Mouse (Mus musculus): ENCODE measurements around the gene Kat14. TPM values are rescaled to one million over a fixed set of nuclear protein-coding genes. Genes with fewer than 3 reads are reported as not detected.
"Not testable (repeated sequence)": the region's sequence is repeated elsewhere in the genome, so short reads cannot be mapped to it uniquely, and the experiment has no call there.

The Kat14 gene
- 10 to 100 TPM; 32.0 to 33.9 (median 32.8) TPM for total RNA-seq (2022)

DNA sequence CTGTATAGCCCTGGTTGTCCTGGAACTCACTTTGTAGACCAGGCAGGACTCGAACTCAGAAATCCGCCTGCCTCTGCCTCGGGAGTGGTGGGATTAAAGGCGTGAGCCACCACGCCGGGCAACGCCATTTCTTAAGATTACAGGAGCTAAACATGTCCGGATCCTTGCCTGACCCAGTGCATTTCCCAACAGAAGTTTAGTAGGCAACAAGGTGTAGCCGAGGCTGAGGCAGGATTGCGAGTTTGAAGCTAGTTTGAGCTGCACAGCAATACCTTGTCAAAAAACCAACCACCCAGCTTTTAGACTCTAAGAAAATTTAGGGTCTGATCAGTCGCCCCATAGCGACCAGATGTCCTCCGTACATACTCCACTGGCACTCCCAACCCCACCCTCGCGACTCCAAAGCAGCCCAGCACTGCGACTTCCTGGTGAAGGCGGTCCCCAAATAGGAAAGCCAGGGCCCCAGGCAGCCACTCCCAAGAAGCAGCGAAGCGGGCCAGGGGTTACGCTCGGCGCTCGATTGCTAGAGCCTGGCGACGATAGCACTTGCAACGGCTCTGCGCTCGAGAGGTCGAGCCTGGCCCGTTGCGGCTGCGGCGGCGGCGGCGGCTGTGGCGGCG is at the start of gene Kat14, which contains the start of gene Pet117:
Gene Kat14, plus strand, starts transcription at position 584 of the 620 bp plus-strand sequence.
Gene Pet117, plus strand, starts transcription at position 597 of the 620 bp plus-strand sequence.
- DNase-seq (ENCODE audit: low spot score in 2 of 2), result peak; percentile 88 to 91

DNA sequence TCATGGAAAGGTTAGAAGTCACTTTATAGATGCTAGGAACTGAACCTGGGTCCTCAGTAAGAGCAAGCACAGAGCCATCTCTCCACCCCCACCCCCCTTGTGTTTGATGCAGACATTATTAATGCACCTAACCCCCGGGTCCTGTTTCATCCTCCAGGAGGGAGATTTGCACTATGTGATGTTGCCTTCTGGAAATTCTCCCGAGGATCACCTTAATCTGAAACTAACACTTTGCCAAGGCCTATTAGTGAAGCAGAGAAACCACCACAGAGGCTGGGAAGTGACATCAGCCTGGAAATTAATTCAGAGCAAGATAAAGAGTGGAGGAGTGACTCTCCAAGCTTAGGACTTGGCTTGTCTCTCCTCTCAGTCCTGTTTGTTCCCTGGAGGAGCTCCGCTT is 44.6 kb upstream of the Kat14 start:
- no peak for DNase-seq (ENCODE audit: low spot score in 2 of 2)

DNA sequence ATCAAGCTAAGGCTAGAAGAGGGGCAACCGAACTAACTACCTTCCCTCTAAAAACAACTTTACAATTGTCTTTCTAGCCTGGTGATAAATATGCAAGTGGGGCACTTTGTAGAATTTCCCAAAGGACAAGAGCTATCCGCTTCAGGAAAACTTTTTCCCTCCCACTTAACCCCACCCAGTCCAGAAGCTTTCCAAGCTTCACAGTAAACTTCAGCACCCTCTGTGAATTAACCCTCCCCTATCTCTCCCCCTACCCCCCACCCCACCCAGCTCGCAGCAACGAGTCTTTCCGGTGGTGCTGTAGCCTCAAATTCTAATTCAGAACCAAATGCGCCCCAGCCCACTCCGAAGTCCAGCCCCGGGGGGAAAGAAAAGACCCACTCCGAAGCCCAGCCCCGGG is 39.3 kb upstream of the Kat14 start:
- no peak for DNase-seq (ENCODE audit: low spot score in 2 of 2)

DNA sequence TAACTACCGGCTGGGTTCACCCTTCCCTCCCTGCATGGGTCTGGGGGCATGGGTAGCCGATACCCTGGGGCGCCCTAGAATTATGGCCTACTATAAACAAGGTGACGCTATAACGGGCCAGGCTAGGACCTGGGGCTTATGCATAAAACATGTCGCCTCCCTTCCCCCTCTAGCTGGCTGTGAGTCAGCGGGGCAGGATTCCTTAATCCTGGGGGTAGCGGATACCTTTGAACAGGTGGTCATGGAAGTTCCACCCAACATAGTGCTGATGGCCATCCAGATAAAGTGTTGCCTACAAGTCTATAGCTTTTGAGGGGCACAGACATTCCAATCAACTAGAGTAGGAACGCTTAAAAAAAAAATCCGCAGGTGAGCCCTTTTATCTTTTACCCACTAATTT is 38.8 kb upstream of the Kat14 start:
- no peak for DNase-seq (ENCODE audit: low spot score in 2 of 2)

DNA sequence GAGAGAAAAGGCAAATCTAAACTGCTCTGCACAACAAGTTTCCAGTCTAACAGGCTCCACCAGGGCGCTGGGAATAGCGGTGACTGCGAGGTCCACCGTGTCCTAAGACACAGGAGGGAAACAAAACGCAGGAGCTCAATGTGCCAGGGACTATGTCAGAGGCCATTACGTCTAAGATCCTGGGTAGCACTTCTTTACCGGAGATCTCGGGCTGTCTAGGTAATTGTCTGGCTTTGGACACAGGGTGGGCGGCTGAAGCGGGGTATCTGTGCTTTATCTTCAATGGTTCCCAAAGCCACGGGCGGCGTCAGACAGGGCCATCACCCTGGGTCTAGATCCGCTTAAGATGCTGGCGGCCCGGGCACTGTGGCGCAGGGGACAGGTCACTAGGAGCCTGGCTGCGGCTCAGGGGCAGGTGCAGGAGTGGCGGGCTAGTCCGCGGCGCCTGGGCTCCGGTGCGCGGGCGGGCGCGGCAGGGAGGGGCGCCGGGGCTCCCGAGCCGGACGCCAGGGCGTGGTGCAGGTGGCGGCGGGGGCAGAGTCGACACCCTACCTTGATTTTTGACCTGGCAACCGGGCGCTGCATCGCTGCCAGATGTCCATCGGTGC is 38.3 kb upstream of the Kat14 start:
- DNase-seq (ENCODE audit: low spot score in 2 of 2), result no peak

DNA sequence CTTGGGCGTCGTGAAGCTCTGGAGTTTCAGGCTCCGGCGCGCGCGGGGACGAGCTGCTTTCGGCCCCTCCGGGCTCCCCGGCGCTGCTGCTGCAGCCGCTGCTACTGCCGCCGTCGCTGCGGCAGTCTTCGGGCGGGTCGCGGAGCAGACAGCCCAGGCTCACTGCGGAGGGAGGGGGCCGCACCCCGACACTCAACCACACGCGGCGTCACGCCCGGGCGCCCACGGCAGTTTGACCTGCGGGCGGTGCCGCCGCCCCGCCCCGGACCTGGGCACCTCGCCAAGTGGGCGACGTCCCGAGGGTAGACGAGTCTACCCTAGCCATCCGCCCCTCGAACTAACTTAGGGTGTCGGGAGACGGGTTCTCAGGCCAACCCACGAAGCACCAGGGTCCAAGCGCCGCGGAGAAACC is 37.8 kb upstream of the Kat14 start:
- DNase-seq (ENCODE audit: low spot score in 2 of 2), result no peak

DNA sequence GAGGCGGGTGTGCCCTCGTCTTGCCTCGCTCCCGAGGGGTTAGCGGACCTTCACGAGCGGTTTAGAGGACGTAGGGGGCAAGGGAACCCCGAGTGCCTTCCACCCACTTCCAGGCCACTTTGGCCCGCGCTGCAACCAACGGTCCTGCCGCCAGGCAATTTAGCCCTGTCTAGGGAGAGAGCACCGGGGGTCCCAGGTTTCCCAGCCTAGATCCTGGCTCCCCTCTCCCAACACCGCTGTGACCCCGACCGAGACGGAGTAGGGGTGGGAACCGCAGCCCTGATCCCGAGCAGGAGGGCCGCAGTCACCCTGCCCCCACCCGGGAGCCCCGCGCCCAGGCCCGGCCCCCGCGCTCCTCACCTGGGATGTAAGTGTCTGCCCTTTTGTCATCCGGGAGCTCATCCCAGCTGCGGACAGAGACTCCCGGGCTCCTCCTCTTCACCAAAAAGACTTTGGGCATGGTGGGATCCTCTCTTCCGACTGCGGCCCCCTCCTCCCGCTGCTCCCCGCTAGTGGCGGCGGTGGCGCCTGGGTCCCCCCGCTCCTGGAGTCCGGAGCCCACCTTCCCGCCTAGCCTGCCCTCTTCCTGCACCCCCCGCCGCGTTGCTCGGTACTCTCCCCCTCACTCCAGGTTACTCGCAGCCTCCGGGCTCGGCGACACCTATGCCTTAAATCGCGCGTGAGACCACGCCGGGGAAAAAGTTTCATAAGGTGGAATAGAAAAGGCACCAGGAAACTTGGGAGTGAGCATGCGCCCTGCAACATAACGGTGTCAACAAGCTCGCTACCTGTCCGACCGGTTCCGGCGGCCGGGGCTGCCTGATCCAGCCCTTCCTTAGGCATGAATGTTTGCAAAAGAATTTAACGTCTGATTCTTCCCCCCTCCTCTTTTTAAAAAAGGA is 37.1 kb upstream of the Kat14 start, which contains the start of gene Ovol2:
Gene Ovol2, minus strand, starts transcription at position 746 of the 902 bp plus-strand sequence.
- DNase-seq (ENCODE audit: low spot score in 2 of 2), result no peak

DNA sequence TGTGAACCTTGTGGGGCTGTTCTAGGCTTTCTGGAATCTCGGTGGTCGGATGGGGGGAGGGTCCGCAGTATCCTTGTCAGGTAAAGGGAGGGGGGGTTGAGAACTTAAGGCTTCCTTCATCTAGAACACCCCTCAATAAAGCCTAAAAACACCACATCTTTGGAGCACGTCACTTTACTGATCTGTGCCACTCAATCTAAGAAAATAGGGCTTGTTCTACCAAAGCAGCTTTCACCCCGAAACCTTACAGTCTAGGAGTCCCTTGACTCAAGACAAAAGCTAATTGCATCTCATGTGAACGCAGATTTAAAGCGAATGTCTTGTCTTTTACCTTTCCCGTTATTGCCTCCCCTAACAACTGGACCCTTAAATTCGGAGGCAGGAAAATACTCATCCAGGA is 36.3 kb upstream of the Kat14 start:
- DNase-seq (ENCODE audit: low spot score in 2 of 2), result no peak

DNA sequence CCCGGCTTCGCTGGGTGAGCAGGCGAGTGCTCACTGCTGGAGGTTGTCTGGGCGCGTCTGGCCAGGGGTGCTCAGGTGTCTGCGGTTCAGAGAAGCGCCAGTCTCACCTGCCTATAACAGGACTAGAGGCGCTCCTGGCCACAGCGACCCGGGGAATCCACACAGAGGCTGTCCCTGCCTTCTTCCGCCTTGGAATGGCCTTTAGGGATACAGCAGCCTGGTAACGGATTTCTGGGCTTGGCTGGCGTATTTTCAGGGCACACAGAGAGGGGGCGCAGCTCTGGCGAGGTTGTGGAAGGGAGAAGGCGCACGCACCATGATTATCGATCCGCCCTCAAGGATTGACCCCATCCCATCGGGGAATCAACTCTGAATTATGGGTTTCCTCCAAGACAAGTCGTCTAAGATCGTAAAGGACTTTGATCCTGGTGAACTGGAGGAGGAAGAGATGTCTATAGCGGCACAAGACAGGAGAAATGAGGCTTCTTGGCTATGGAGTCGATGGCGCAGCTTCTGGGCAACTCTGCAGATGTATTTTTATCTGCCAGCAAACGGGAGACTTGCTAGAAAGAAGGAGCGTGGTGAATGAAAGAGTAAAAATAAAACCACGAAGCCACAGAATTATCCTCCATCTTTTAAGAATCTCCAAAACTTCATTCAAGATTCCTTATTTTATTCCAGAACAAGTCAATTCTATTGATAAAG is 35.5 kb upstream of the Kat14 start:
- DNase-seq (ENCODE audit: low spot score in 2 of 2), result peak in 1 of 2 experiments; percentile 10

DNA sequence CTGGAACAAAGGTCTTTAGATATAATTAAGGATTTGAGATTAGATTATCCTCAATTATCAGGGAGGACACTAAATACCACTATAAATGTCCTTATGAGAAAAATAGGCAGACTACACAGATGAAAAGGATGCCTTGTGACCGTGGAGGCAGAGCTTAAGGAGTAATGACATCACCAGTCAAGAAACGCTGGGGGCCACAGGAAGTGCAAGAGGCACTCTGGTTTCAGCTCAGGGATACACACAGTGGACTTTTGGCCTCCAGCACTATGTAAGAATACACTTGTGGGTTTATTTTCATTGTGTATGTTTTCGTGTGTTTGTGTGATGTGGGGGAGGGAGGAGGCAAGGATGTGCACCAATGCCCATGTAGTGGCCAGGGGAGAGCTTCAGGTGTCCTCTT is 31.6 kb upstream of the Kat14 start:
- DNase-seq (ENCODE audit: low spot score in 2 of 2), result no peak

DNA sequence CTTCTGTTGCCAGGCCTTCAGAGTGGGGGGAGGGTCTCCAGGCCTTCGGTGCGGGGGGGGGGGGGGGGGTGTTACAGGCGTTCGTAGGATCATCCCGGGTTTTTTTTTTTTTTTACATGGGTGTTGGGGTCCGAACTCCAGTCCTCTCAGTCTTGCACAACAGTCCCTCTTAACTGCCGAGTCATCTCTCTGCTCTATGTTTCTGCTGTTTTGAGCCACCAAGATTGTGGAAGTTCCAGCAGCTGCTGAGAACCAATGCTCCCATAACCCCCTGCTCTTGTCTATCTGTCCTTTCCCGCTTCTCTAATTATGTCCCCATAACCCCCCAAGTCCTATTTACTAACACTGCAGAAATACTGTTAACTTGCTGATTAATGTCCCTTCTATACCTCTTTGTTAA is 31.1 kb upstream of the Kat14 start:
- DNase-seq (ENCODE audit: low spot score in 2 of 2), result no peak

DNA sequence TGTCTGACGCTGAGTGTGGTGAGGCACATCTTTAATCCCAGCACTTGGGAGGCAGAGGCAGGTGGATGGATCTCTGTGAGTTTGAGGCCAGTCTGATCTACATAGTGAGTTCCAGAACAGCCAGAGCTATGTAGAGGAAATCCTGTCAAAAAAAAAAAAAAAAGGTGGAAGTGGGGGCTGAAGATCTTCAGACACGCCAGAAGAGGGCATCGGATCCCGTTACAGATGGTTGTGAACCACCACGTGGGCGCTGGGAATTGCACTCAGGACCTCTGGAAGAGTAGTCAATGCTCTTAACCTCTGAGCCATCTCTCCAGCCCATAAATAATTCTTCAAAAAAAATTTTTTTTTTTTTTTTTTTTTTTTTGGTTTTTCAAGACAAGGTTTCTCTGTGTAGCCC is 30.6 kb upstream of the Kat14 start:
- not testable (repeated sequence) for DNase-seq (ENCODE audit: low spot score in 2 of 2)

DNA sequence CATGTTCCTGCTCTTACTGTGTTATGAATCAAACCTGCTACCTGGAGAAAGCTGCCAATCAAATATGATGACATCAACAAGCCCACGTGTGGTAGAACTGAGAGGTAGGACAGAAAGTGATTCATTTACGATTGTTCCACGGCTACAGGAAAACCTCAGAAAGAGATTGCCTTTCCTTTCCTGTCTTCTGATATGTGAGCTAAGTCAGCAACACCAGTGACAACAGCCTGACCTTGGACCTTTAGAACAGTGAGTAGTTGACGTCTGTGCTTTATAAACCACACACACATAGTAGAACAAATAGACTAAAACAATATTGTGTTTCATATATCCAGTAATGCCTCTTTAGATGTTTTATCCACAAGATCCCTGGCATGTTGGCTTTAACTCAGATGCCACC is 25.6 kb upstream of the Kat14 start:
- no peak for DNase-seq (ENCODE audit: low spot score in 2 of 2)

DNA sequence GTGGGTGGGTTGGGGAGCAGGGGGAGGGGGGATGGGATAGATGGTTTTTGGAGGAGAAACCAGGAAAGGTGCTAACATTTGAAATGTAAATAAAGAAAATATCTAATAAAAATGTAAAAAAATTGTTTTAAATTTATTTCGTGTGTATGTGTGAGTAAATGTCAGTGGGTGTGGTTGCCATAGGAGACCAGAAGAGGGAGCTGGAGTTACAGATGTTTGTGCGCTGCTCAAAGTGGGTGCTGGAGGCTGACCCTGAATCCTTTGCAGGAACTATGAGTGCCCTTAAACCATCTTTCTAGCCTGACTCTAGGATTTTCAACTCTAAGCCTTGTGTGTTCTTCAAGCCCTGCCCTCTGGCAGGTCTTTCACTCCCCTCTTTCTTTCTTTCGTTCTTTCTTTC is 20.3 kb upstream of the Kat14 start:
- no peak for DNase-seq (ENCODE audit: low spot score in 2 of 2)

DNA sequence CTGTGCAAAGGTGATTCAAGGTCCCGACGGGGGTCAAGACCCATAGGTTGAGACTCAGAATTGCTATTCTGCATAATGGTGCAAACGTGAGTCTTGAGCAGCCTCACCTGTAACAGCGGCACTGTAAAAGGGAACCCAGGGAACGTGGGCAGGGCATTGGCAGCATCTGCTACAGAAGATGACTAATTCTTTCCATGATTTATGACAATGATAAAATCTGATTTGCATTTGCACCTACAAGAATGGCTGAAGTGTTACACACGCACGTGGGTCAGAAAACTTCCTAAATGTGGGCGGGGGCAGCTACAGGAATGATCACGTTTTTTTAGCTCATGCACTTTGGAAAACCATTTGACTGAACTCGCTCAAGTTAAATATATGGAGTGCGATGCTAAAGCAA is 15.9 kb upstream of the Kat14 start:
- DNase-seq (ENCODE audit: low spot score in 2 of 2), result no peak

DNA sequence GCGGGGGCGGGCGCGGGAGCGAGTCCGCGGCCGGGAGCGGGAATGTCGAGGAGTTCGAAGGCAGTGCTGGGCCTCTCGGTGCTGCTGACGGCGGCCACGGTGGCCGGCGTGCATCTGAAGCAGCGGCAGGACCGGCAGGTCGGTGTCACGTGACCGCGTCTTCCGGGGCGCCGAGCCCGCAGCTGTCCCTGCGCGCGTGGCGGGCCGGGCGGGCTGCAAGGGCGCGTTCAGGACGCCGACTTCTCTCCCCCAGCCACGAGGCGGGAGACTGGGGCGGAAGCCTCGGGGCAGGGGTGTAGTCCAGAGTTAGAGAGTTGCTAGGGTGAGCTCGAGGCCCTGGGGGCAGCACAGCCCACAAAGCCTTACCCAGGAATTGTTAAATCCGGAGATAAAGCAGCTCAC is 238 bp downstream of the Kat14 start:
- no peak for DNase-seq (ENCODE audit: low spot score in 2 of 2)

DNA sequence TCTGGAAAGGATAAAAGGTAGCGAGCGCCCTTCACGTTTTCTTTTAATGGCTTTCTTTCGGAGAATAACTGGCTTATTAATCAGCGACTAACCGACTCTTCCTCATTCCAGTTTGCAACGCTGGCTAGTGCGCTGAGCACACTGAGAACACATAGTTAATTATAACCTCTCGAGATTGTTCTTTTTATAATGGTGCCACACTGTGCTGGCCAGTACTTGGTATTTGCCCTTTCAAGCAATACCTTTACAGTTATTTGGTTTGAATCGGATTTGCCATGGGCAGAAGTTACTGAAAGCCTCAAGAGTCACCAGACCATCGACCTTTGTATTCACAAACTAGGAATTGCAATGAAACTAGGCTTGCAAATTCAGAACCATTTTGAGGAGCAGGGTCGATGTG is 728 bp downstream of the Kat14 start:
- no peak for DNase-seq (ENCODE audit: low spot score in 2 of 2)

DNA sequence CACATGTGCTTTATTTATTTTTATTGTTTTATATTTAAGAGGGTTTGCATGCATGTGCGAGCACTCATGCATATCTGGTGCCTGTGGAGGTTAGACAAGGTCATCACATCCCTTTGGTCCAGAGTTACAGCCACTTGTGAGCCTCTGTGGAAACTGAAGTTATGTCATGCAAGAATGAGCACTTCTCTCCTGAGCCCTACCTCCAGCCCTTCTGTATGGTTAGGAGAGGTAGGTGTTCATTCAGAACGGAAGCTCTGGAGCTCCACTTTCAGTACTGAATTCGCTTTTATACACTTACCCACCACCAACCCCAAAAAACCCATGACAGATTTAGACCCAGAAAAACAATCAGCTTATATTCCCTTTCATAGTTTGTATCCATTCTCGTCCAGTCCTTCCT is 2.8 kb downstream of the Kat14 start:
- no peak for DNase-seq (ENCODE audit: low spot score in 2 of 2)

DNA sequence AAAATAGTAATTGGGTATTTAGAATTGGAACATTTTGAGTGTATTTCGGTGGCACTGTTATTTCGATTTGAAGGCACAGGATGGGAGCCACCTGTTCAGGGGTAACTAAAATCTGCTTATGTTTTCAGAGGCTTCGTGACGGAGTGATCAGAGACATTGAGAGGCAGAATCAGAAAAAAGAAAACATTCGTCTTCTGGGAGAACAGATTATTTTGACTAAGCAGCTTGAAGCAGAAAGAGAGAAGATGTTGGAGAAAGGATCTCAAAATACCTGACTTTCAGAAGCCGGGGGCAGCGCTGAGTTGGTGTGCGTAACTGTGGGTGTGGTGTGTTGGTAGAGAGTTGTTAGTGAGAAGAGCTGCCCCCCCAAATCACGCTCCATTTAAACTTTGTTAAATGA is 4.3 kb downstream of the Kat14 start:
- DNase-seq (ENCODE audit: low spot score in 2 of 2), result peak; percentile 46 to 51

DNA sequence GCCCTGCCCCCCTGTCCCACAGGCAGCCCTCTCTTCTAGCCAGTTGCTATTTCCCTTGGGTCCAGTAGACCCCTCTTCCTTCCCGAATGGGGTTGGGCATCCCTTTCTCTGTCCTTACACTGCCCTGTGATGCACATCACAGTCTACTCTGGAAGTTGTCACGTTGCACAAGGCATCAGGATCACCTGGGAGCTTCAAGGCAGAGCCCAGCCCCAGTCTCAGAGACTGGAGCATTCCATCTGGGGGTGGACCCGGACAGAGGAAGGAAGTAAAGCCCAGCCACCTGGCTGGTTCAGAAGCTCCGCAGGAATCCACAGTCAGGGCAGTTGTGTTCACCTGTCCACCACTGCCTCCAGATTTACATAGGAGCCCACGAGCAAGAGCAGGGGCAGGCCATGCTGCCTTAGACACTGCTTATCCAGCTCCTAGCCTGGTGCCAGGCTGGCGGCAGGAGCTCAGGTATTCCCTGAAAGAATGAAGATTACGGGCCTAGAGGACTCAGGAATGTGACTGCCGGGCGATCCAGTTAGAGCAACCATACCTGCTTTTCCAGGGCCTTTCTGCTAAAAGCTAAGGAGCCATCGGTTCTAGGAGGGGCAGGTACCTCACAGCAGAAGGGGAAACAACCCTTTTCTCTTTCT is 6.4 kb downstream of the Kat14 start:
- no peak for DNase-seq (ENCODE audit: low spot score in 2 of 2)

DNA sequence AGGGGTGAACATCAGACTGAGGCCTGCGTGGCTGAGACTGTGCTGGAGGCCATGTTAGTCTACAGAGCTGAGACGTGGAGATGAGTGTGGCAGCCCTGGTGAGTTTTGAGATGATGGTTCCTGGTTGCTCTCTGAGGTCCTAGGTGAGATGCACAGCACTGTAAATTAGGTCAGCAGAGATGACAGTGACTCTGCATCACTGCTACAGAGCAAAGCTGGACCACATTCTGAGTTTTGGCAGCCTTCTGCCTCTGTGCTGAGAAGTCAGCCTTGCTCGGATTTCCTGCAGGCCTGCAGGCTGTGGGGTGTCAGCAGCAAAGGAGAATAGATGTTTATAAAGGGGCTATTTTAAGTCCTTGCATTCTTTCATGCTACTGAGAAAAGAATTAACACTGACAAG is 12.5 kb downstream of the Kat14 start:
- no peak for DNase-seq (ENCODE audit: low spot score in 2 of 2)

Data from layer of hippocampus, adult 8-10 months (tissue).